Mouse (Mus musculus) neural tube, embryonic 14.5 days (tissue): ENCODE data around the gene Gcnt3. TPM values are rescaled to one million over a fixed set of nuclear protein-coding genes. Genes with fewer than 3 reads are reported as not detected.

Source experiments
- ATAC-seq: fragments of 200-750 bp; cut with Nextera tagmentation; 2 replicates; pipeline ENCODE4 v1.8.0; 2017; ENCODE audit warnings: low read depth, mild to moderate bottlenecking, moderate TSS enrichment, moderate library complexity
- H3K27ac ChIP-seq: fragments of 300-500 bp; sonication (generic); 2 replicates; pipeline ENCODE4 v1.5.1; 2014; ENCODE audit warnings: low read depth, mild to moderate bottlenecking, control low read depth, low read length, moderate library complexity, mixed read lengths
- H3K27me3 ChIP-seq: fragments of 300-500 bp; sonication (generic); 2 replicates; pipeline ENCODE4 v1.6.1; 2014; ENCODE audit warnings: low read length; ENCODE audit not compliant: control insufficient read depth, insufficient read depth
- H3K36me3 ChIP-seq: fragments of 300-500 bp; sonication (generic); 2 replicates; pipeline ENCODE4 v1.6.1; 2014; ENCODE audit warnings: low read length, mixed read lengths; ENCODE audit not compliant: control insufficient read depth, insufficient read depth
- H3K4me1 ChIP-seq: fragments of 300-500 bp; sonication (generic); 2 replicates; pipeline ENCODE4 v1.6.1; 2014; ENCODE audit warnings: low read length; ENCODE audit not compliant: control insufficient read depth, insufficient read depth
- H3K4me2 ChIP-seq: fragments of 300-500 bp; sonication (generic); 2 replicates; pipeline ENCODE4 v1.6.1; 2014; ENCODE audit warnings: mild to moderate bottlenecking, low read depth, low read length, control low read depth
- H3K4me3 ChIP-seq: fragments of 300-500 bp; sonication (generic); 2 replicates; pipeline ENCODE4 v1.5.1; 2014; ENCODE audit warnings: low read depth, low read length, control low read depth, mixed read lengths
- H3K9ac ChIP-seq: fragments of 300-500 bp; sonication (generic); replicated peaks from 2 replicates; pipeline ENCODE4 v1.6.1; 2014; ENCODE audit warnings: low read depth, mild to moderate bottlenecking, control low read depth, low read length, mixed read lengths
- H3K9me3 ChIP-seq: fragments of 300-500 bp; sonication (generic); 2 replicates; pipeline ENCODE4 v1.6.1; 2016; ENCODE audit warnings: low read length; ENCODE audit not compliant: control insufficient read depth
- WGBS: fragments of 180-500 bp; shearing (Covaris S2); extraction: QIAGEN DNeasy Blood & Tissue Kit; methylation state at CpG from one replicate; pipeline ENCODE4 v1.1.7; 2014; 5-methylcytosine and 5-hydroxymethylcytosine counted together
- polyA plus RNA-seq: library from polyadenylated mRNA; unstranded; fragments of >200 nt; fragmentation: Nextera tagmentation; extraction: Ambion mirVana; gene quantifications from 2 replicates; pipeline ENCODE4 v1.2.1, GENCODE M21; 2014

The Gcnt3 gene
- polyA plus RNA-seq = not detected in 2 replicates

DNA sequence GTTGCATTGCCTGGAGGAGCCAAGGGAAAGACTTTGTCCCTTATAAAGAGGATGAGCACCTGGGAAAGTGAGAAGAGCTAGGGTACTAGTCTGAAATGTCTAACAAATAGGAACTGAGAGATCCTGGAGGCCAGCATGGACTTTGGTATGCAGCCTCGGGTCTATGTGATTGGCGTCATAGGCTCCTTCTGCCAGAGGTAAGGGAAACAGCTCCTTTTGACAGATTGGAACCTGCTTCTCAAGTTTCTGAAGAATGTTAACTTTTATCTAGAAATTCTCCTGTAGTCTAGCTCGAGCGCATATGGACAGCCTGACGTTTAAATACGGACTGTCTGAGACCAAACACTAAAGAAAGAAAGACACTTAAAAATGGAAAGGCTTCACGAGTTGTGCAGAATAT lies at the start of gene Gcnt3:
Gene Gcnt3 (minus strand): TSS at position 101 of the 400 bp plus-strand sequence.
- Histone ChIP-seq H3K9ac (no peak within 1 kb of the TSS), H3K4me2 (no peak within 1 kb of the TSS), H3K27me3 (no peaks in the 10 kb centered on the region), H3K9me3 (no peaks in the 10 kb centered on the region), H3K36me3 (no peaks in the 10 kb centered on the region), H3K4me1 (no peaks in the 10 kb centered on the region), H3K4me3 (no peak within 1 kb of the TSS), H3K27ac (no peak within 1 kb of the TSS)
- no peak for ATAC-seq
- 92% methylated on average over 7 of the region's 7 CpGs for WGBS

DNA sequence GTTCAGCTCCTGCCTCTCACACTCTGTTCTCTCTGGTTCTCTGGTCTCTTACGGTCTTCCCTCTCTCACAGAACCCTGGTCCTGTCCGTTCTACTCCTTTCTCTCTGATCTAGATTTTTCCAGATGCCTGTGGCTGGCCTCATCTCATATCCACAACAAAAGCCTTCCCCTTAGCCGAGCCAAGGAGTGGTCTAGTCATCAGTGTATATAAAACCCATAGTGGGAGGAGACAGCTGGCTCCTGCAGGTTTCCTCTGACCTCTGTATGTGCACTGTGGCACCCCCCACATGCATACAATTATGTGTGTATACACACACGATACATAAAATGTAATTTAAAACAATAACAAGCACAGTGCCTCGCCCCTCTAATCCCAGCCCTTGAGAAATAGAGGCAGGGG lies 49.5 kb upstream of the Gcnt3 start:
- ATAC-seq = no peak
- Histone ChIP-seq H3K4me2 (no peak overlapping the region), H3K36me3 (no peaks in the 10 kb centered on the region), H3K4me3 (no peak overlapping the region), H3K4me1 (peaks cover 4% of the 10 kb centered on the region; the same call in 1 of the 2 replicates), H3K9me3 (no peaks in the 10 kb centered on the region), H3K9ac (no peak overlapping the region), H3K27me3 (no peaks in the 10 kb centered on the region), H3K27ac (no peak overlapping the region)
- 66% methylated on average over 5 of the region's 5 CpGs for WGBS

DNA sequence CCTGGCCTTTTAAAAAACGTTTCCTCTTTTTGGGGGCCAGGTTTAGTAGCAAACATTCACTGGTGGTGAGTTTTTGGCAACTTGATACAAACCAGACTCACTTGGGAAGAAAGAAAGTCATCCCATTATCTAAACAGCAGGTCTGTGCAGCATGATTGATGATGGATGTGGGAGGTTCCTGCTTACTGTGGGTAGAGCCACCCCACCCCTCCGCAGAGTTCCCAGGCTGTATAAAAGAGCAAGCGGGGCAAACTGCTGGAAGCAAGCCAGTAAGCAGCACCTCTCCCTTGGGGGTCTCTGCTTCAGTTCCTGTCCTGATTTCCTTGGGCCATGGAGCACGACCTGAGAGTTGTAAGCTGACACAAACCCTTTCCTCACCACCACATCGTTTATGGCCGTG lies 48.2 kb upstream of the Gcnt3 start:
- no peaks in the 10 kb centered on the region for H3K9me3 ChIP-seq
- H3K27ac ChIP-seq = no peak overlapping the region
- H3K27me3 ChIP-seq = no peaks in the 10 kb centered on the region
- no peak for ATAC-seq
- H3K36me3 ChIP-seq = no peaks in the 10 kb centered on the region
- H3K4me2 ChIP-seq = no peak overlapping the region
- H3K9ac ChIP-seq = no peak overlapping the region
- WGBS = 32% methylated on average over 6 of the region's 6 CpGs
- H3K4me1 ChIP-seq = peaks cover 4% of the 10 kb centered on the region; the same call in 1 of the 2 replicates
- H3K4me3 ChIP-seq = no peak overlapping the region

DNA sequence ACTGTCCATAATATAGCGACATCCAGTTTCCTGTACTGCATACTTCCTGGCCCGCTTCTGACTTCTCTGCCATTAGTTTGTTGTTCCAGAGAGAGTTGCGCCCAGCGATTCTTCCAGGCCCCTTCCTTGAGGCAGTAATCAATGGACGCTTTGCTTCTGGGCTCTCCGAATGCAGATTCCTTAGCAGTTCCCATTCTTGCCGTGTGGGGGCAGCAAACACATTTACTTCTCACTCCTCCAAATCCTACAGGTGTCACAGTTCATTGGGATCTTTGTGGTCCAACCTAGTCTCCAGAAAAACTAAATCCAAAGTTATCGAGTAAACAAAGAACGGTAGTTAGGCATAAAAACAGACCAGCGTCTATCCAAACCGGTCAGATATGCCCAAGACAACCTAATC lies 46.2 kb upstream of the Gcnt3 start:
- Histone ChIP-seq H3K4me2 (no peak overlapping the region), H3K9ac (no peak overlapping the region), H3K4me3 (no peak overlapping the region), H3K36me3 (no peaks in the 10 kb centered on the region), H3K9me3 (no peaks in the 10 kb centered on the region), H3K27me3 (no peaks in the 10 kb centered on the region), H3K4me1 (peaks cover 4% of the 10 kb centered on the region; the same call in 1 of the 2 replicates), H3K27ac (no peak overlapping the region)
- ATAC-seq = no peak
- 64% methylated on average over 11 of the region's 11 CpGs for WGBS

DNA sequence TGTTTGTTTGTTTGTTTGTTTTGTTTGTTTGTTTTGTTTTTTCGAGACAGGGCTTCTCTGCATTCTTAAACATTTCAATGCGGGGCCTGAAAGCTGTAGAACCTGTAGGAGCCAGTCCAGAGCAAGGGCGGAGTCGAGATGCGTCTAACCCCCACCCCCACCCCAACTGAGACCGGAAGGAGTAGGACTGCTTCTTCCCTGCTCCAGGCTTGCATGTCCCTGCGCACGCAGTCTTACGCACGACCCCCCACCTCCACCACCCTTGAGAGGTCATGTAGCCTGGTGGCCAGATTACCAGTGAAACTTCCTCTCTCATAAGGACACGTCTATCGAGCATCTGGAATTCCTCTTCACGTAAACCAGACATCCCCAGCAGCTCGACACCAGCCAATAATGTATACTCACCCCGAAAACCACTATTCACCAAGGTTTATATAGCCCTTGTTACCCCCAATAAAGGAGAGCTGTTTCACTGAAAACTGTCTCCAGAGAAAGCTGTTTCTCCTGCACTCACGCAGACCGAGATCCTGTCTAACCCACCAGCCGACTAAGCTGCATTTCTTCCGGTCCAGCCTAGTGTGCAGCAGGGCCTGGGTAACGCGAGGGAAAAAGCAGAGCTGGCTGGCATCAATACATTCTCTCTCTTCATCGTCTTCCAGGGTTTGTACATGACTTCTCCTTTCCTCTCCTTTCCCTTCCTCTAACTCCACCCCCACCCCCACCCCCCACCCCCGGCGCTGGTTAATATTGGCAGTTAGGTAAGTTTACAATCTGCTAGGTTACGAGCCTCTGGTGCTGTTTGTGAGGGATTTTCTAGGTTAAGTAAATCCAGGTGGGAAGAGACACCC lies 44.7 kb upstream of the Gcnt3 start:
- H3K27me3 ChIP-seq = no peaks in the 10 kb centered on the region
- no peaks in the 10 kb centered on the region for H3K36me3 ChIP-seq
- no peak overlapping the region for H3K27ac ChIP-seq
- H3K9ac ChIP-seq = no peak overlapping the region
- H3K4me2 ChIP-seq = no peak overlapping the region
- 73% methylated on average over 25 of the region's 25 CpGs for WGBS
- H3K4me3 ChIP-seq = no peak overlapping the region
- no peak for ATAC-seq
- no peaks in the 10 kb centered on the region for H3K4me1 ChIP-seq
- H3K9me3 ChIP-seq = no peaks in the 10 kb centered on the region

DNA sequence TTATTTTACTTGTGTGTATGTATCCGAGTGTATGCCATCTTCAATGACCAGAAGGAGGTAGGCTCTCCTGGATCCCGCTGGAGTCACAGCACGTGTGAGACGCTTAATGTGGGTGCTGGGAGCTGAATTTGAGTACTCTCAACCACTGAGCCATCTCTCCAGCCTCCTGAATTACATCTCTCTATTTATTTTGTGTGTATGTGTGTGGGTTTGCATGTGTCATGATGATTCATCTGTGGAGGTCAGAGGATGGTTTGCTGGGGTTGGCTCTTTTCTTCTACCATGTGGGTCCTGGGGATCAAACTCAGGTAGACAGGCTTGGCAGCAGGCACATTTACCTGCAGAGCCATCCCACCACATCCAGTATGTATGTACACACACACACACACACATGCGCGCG lies 43.9 kb upstream of the Gcnt3 start:
- Histone ChIP-seq H3K9ac (no peak overlapping the region), H3K4me3 (no peak overlapping the region), H3K4me2 (no peak overlapping the region), H3K36me3 (no peaks in the 10 kb centered on the region), H3K4me1 (no peaks in the 10 kb centered on the region), H3K27me3 (no peaks in the 10 kb centered on the region), H3K9me3 (no peaks in the 10 kb centered on the region), H3K27ac (no peak overlapping the region)
- 92% methylated on average over 7 of the region's 7 CpGs for WGBS
- ATAC-seq = no peak

DNA sequence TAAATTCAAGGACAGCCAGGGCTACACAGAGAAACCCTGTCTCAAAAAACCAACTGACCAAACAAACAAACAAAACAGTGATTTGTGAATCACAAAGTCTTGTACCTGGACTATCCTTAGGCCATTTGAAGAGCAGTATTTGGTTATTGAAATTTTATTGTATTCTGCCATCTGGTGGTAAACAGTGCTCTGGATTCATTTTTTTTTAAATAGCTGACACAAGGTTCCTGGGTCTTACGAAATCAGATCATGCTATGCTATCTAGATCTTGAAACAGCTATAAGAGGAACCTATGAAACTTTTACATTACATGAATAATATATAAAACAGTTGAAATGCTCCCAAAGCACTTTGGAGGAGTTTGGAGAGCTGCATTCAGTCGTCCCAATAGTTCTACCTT lies 43.1 kb upstream of the Gcnt3 start:
- H3K9me3 ChIP-seq = no peaks in the 10 kb centered on the region
- H3K4me1 ChIP-seq = no peaks in the 10 kb centered on the region
- no peak overlapping the region for H3K9ac ChIP-seq
- H3K27ac ChIP-seq = no peak overlapping the region
- no peak overlapping the region for H3K4me2 ChIP-seq
- 83% methylated on average over 2 of the region's 2 CpGs for WGBS
- ATAC-seq = no peak
- H3K27me3 ChIP-seq = no peaks in the 10 kb centered on the region
- H3K4me3 ChIP-seq = no peak overlapping the region
- no peaks in the 10 kb centered on the region for H3K36me3 ChIP-seq

DNA sequence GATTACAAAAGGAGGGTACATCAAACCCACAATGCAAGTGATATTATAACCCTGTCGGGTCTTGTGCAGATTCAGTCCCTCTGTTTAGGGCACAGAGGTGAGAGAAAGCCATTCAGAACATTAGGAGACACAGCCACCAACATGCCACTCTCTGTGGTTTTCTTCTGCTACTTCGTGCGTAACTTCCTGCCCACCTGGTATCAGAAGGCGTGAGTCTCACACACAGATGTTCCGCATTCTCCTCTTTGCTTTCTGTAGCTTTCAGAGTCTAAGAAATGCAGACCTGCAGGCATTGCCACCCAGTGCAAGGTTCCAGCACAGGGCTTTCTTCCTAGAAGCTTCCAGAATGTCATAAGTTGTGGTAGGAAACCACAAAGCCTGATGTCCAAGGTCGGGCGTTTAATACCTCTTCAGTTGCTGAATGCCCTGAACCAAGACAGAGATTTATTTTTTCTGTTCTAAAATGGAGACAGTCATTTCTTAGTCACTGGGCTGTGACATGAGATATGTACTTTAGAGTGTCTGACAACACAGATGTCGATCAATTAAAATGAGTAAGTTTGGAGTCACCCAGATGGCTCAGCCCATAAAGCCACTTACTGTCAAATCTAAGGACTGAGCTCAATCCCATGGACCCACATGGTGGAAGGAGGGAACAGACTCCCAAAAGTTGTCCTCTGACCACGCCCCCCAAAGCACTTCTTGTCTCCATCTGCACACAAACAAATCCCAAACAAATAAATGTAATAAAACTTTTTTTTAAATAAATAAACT lies 42.3 kb upstream of the Gcnt3 start:
- no peak overlapping the region for H3K4me3 ChIP-seq
- no peak overlapping the region for H3K9ac ChIP-seq
- H3K27ac ChIP-seq = no peak overlapping the region
- no peaks in the 10 kb centered on the region for H3K9me3 ChIP-seq
- no peaks in the 10 kb centered on the region for H3K27me3 ChIP-seq
- H3K4me1 ChIP-seq = no peaks in the 10 kb centered on the region
- H3K36me3 ChIP-seq = no peaks in the 10 kb centered on the region
- no peak overlapping the region for H3K4me2 ChIP-seq
- ATAC-seq = no peak
- 87% methylated on average over 9 of the region's 9 CpGs for WGBS

DNA sequence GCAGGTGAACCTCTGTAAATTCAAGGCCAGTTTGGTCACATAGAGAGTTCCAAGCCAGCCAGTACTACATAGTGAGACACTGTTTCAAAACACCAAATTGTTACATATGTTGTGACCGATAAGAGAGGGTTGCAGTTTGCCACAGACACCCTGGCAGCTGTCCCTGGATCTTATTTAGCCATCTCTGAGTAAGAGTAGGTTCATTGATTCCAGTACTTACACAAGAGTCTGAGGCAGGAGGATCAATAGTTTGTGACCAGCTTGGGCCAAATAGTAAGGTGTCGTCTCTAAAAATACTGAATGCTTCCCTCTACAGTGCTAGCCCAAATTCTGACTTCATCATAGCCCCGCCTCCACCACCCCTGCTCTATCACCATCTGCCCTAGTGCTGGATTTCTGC lies 40.1 kb upstream of the Gcnt3 start:
- Histone ChIP-seq H3K36me3 (no peaks in the 10 kb centered on the region), H3K4me1 (no peaks in the 10 kb centered on the region), H3K9me3 (no peaks in the 10 kb centered on the region), H3K9ac (no peak overlapping the region), H3K4me2 (no peak overlapping the region), H3K4me3 (no peak overlapping the region), H3K27ac (no peak overlapping the region), H3K27me3 (no peaks in the 10 kb centered on the region)
- no peak for ATAC-seq
- WGBS = 94% methylated on average over 3 of the region's 3 CpGs
